Mouse (Mus musculus) spleen, postnatal 36 days (tissue): Measurements from ENCODE around the gene Vmn1r178.
"Not testable (repeated sequence)": the region's sequence is repeated elsewhere in the genome, so short reads cannot be mapped to it uniquely, and the experiment has no call there.

Source experiments
- DNase-seq, 2 experiments: peaks; one replicate each; pipeline ENCODE4 v3.0.0; 2022; ENCODE audit warnings: low spot score in 2 of 2, mixed read lengths in 1 of 2

Gene Vmn1r178

GRCm38 (mm10) chr7:23891709-23892108 lies at the start of gene Vmn1r178:
Gene Vmn1r178, plus strand, starts transcription at chr7:23892009.
- DNase-seq = no peak

- DNase-seq = not testable (repeated sequence)
Measured at GRCm38 (mm10) chr7:23866349-23866748, 25.5 kb upstream of the Vmn1r178 start, which contains the start of gene Vmn1r177. Gene Vmn1r177, minus strand, starts transcription at chr7:23866449.

DNA sequence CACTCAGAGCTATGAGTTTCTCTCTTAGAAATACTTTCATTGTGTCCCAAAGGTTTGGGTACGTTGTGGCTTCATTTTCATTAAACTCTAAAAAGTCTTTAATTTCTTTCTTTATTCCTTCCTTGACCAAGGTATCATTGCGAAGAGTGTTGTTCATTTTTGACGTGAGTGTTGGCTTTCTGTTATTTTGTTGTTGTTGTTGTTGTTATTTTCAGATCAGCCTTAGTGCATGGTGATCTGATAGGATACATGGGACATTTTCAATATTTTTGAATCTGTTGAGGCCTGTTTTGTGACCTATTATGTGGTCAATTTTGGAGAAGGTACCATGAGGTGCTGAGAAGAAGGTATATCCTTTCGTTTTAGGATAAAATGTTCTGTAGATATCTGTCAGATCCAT lies 14.9 kb upstream of the Vmn1r178 start:
- not testable (repeated sequence) for DNase-seq

GRCm38 (mm10) chr7:23926678-23927077 lies 34.9 kb downstream of the Vmn1r178 start, which contains the start of gene Vmn1r179:
Gene Vmn1r179, plus strand, starts transcription at chr7:23926978.
- no peak for DNase-seq
